ENCODE assay signal across 36 mouse cellular contexts in genomic region chr5:113352636-113353035, GRCm38 (mm10). TPM values are rescaled to one million over a fixed set of nuclear protein-coding genes. Genes with fewer than 3 reads are reported as not detected.
A peak's percentile ranks its signal among the peaks of the same experiment; 100 is the strongest.
DNase-seq lines count a peak whose midpoint lies in the region; ATAC-seq and TF ChIP-seq lines count a peak whose summit lies in the region.
"Had no signal": no experiment of that assay in that cellular context is flagged by ENCODE, and none has a peak within 500 bp of the region (broad histone marks: within the 10 kb centered on the region; RNA-seq: fewer than 3 reads in every experiment).

No protein-coding gene starts in this region.

- H3K4me3 ChIP-seq in forebrain, embryonic 10.5 days = no peak overlapping the region
- H3K4me3 ChIP-seq in forebrain, embryonic 14.5 days (ENCODE audit: low read depth, low read length) = no peak overlapping the region
- no peak overlapping the region for H3K4me3 ChIP-seq in layer of hippocampus, adult 2 months
- H3K4me3 ChIP-seq in testis, adult 2 months (ENCODE audit: control insufficient read depth, low read depth, low read length) = peak overlapping the region; percentile 84
- H3K4me3 ChIP-seq in stomach, postnatal 0 days (ENCODE audit: low read depth, low read length) = no peak overlapping the region
- no peak overlapping the region for H3K4me3 ChIP-seq in thymus, adult 2 months (ENCODE audit: control insufficient read depth, insufficient read depth, low read length)
- H3K4me3 ChIP-seq: heart, embryonic 13.5 days; kidney, embryonic 15.5 days; limb, embryonic 12.5 days; liver, embryonic 12.5 days; megakaryocyte, embryonic 14.5 days; midbrain, embryonic 12.5 days; neural tube, embryonic 13.5 days had no signal

- no peaks in the 10 kb centered on the region for H3K36me3 ChIP-seq in forebrain, embryonic 10.5 days (replicated peaks)
- no peaks in the 10 kb centered on the region for H3K36me3 ChIP-seq in forebrain, embryonic 14.5 days (ENCODE audit: control insufficient read depth, insufficient read depth, low read length)
- no peaks in the 10 kb centered on the region for H3K36me3 ChIP-seq in testis, adult 2 months (ENCODE audit: control insufficient read depth, insufficient read depth, low read length)
- H3K36me3 ChIP-seq in stomach, postnatal 0 days (ENCODE audit: control insufficient read depth, insufficient read depth, low read length) = no peaks in the 10 kb centered on the region
- H3K36me3 ChIP-seq in thymus, adult 2 months (ENCODE audit: control insufficient read depth, insufficient read depth, low read length) = no peaks in the 10 kb centered on the region
- H3K36me3 ChIP-seq: heart, embryonic 13.5 days; kidney, embryonic 15.5 days; limb, embryonic 12.5 days; liver, embryonic 12.5 days; midbrain, embryonic 12.5 days; neural tube, embryonic 13.5 days had no signal

- H3K9me3 ChIP-seq in forebrain, embryonic 10.5 days = no peaks in the 10 kb centered on the region
- no peaks in the 10 kb centered on the region for H3K9me3 ChIP-seq in forebrain, embryonic 14.5 days (replicated peaks; ENCODE audit: control insufficient read depth, low read length)
- H3K9me3 ChIP-seq in stomach, postnatal 0 days (ENCODE audit: control insufficient read depth, low read length) = no peaks in the 10 kb centered on the region
- H3K9me3 ChIP-seq: heart, embryonic 13.5 days; kidney, embryonic 15.5 days; limb, embryonic 12.5 days; liver, embryonic 12.5 days; megakaryocyte, embryonic 14.5 days; midbrain, embryonic 12.5 days; neural tube, embryonic 13.5 days had no signal

- H3K27me3 ChIP-seq in forebrain, embryonic 10.5 days (ENCODE audit: poor library complexity, severe bottlenecking) = peaks cover 81% of the 10 kb centered on the region
- peaks cover 4% of the 10 kb centered on the region; the same call in 1 of the 2 replicates for H3K27me3 ChIP-seq in forebrain, embryonic 14.5 days (replicated peaks; ENCODE audit: control insufficient read depth, insufficient read depth, low read length)
- no peaks in the 10 kb centered on the region for H3K27me3 ChIP-seq in testis, adult 2 months (ENCODE audit: control insufficient read depth, insufficient read depth, low read length)
- H3K27me3 ChIP-seq in stomach, postnatal 0 days (ENCODE audit: control insufficient read depth, insufficient read depth, low read length) = no peaks in the 10 kb centered on the region
- no peaks in the 10 kb centered on the region; the same call in 1 of the 2 replicates for H3K27me3 ChIP-seq in thymus, adult 2 months (ENCODE audit: control insufficient read depth, insufficient read depth, low read length)

- H3K27ac ChIP-seq in forebrain, embryonic 10.5 days = 0 out of 2 replicates have a peak overlapping the region, but pooled peaks have one; percentile 32
- H3K27ac ChIP-seq in forebrain, embryonic 14.5 days (ENCODE audit: low read depth, low read length) = no peak overlapping the region
- H3K27ac ChIP-seq in layer of hippocampus, adult 2 months = peak overlapping the region; percentile 77
- peak overlapping the region; percentile 80 for H3K27ac ChIP-seq in testis, adult 2 months (ENCODE audit: control insufficient read depth, insufficient read depth, low read depth, low read length)
- no peak overlapping the region for H3K27ac ChIP-seq in stomach, postnatal 0 days (replicated peaks)
- no peak overlapping the region for H3K27ac ChIP-seq in thymus, adult 2 months (ENCODE audit: control insufficient read depth, insufficient read depth, low read length)
- H3K27ac ChIP-seq: heart, embryonic 13.5 days; kidney, embryonic 15.5 days; limb, embryonic 12.5 days; liver, embryonic 12.5 days; midbrain, embryonic 12.5 days; neural tube, embryonic 13.5 days had no signal

- H3K4me2 ChIP-seq in forebrain, embryonic 14.5 days (ENCODE audit: low read length) = no peak overlapping the region
- no peak overlapping the region for H3K4me2 ChIP-seq in stomach, postnatal 0 days (replicated peaks; ENCODE audit: low read depth)
- H3K4me2 ChIP-seq: heart, embryonic 13.5 days; kidney, embryonic 15.5 days; limb, embryonic 12.5 days; liver, embryonic 12.5 days; midbrain, embryonic 12.5 days; neural tube, embryonic 13.5 days had no signal

- no peak overlapping the region for H3K9ac ChIP-seq in forebrain, embryonic 14.5 days (ENCODE audit: low read length)
- H3K9ac ChIP-seq in stomach, postnatal 0 days (ENCODE audit: low read length) = no peak overlapping the region
- H3K9ac ChIP-seq: heart, embryonic 13.5 days; kidney, embryonic 15.5 days; limb, embryonic 12.5 days; liver, embryonic 12.5 days; liver, postnatal 0 days; midbrain, embryonic 12.5 days; neural tube, embryonic 13.5 days had no signal

- TF ChIP-seq POLR2A in testis, adult 2 months (IDR thresholded peaks at IDR 0.05; ENCODE audit: control insufficient read depth, low read depth, low read length) = no peak; the same call in 1 of the 2 replicates
- no peak for TF ChIP-seq POLR2A in thymus, adult 2 months (IDR thresholded peaks at IDR 0.05; ENCODE audit: control insufficient read depth, extremely low read depth, insufficient read depth, low read length, poor library complexity)

- H3K4me1 ChIP-seq in forebrain, embryonic 10.5 days = peaks cover 60% of the 10 kb centered on the region
- H3K4me1 ChIP-seq in forebrain, embryonic 14.5 days (ENCODE audit: control insufficient read depth, insufficient read depth, low read length) = peaks cover 27% of the 10 kb centered on the region
- peaks cover 26% of the 10 kb centered on the region for H3K4me1 ChIP-seq in testis, adult 2 months (ENCODE audit: control insufficient read depth, insufficient read depth, low read length)
- H3K4me1 ChIP-seq in stomach, postnatal 0 days (replicated peaks; ENCODE audit: control insufficient read depth, insufficient read depth) = no peaks in the 10 kb centered on the region
- H3K4me1 ChIP-seq in thymus, adult 2 months (replicated peaks; ENCODE audit: control insufficient read depth, insufficient read depth, low read length) = no peaks in the 10 kb centered on the region
- H3K4me1 ChIP-seq: heart, embryonic 13.5 days; liver, embryonic 12.5 days; megakaryocyte, embryonic 14.5 days had no signal

- no peak for DNase-seq in forebrain, embryonic 10.5 days (ENCODE audit: extremely low spot score, low spot score)
- no peak for DNase-seq in forebrain, embryonic 14.5 days (ENCODE audit: low spot score)
- DNase-seq in layer of hippocampus, adult 2 months (ENCODE audit: low spot score in 2 of 2) = no peak
- no peak for DNase-seq in layer of hippocampus, adult 18-20 months (ENCODE audit: low spot score in 2 of 2)
- no peak for DNase-seq in testis, postnatal 10 days (ENCODE audit: low spot score)
- peak; percentile 30 for DNase-seq in stomach, postnatal 0 days (ENCODE audit: low spot score)
- DNase-seq in thymus, adult 2 months = no peak
- DNase-seq: adrenal gland, adult 2 months; adrenal gland, postnatal 36 days; cerebellum, adult 2 months; cerebellum, postnatal 14 days; gastrocnemius, postnatal 10 days; heart, postnatal 10 days; kidney, adult 18-20 months; kidney, postnatal 36 days; layer of hippocampus, postnatal 36 days; liver, postnatal 0 days; lung, postnatal 4 days; right cerebral cortex, postnatal 4 days; thymus, adult 18-20 months; thymus, postnatal 36 days had no signal

- ATAC-seq in forebrain, embryonic 14.5 days = no peak
- 0 out of 2 replicates have a peak, but pooled peaks have one; percentile 34 for ATAC-seq in stomach, postnatal 0 days (ENCODE audit: low FRiP score, low TSS enrichment)
- ATAC-seq: activated CD4-positive, CD25-positive, alpha-beta regulatory T cell, adult 4 months; liver, embryonic 12.5 days; liver, postnatal 0 days had no signal

- no peak for TF ChIP-seq CTCF in layer of hippocampus, adult 2 months (conservative IDR thresholded peaks at IDR 0.05)
- TF ChIP-seq CTCF in testis, adult 2 months (IDR thresholded peaks at IDR 0.05; ENCODE audit: control insufficient read depth, insufficient read depth, insufficient replicate concordance, low read depth, low read length) = no peak
- TF ChIP-seq CTCF in stomach, postnatal 0 days (IDR thresholded peaks at IDR 0.05; ENCODE audit: low read depth) = no peak
- no peak for TF ChIP-seq CTCF in thymus, adult 2 months (IDR thresholded peaks at IDR 0.05; ENCODE audit: borderline replicate concordance, control insufficient read depth, extremely low read depth, insufficient read depth, low read length, poor library complexity)

- 82% methylated on average over 6 of the region's 6 CpGs for WGBS in forebrain, embryonic 10.5 days
- 59% methylated on average over 6 of the region's 6 CpGs for WGBS in forebrain, embryonic 14.5 days
- WGBS in stomach, postnatal 0 days = 47% methylated on average over 6 of the region's 6 CpGs
- WGBS in thymus, adult 2 months = 61% methylated on average over 6 of the region's 6 CpGs

- no peak for TF ChIP-seq EP300 in stomach, postnatal 0 days (optimal IDR thresholded peaks at IDR 0.05)

RNA-seq across cellular contexts. Expression of gene Aym1, which starts 4.5 kb away (rescaled TPM):
- not detected in 2 replicates for polyA plus RNA-seq in forebrain, embryonic 10.5 days (2016; fragmentation: Nextera tagmentation; extraction: Ambion mirVana)
- not detected in 2 replicates for polyA plus RNA-seq in forebrain, embryonic 14.5 days (2014; fragmentation: Nextera tagmentation; extraction: Ambion mirVana)
- total RNA-seq in layer of hippocampus, adult 2 months (2021) = not detected
- not detected for total RNA-seq in layer of hippocampus, adult 18-20 months (2021)
- 10.8 and 12.8 TPM in 2 replicates for polyA plus RNA-seq in testis, adult 2 months (2012; rRNA removed)
- polyA plus RNA-seq in stomach, postnatal 0 days (2015; fragmentation: Nextera tagmentation; extraction: Ambion mirVana) = not detected in 2 replicates
- not detected in 2 replicates for polyA plus RNA-seq in thymus, adult 2 months (2012; rRNA removed)
- total RNA-seq: adrenal gland, adult 2 months; adrenal gland, postnatal 36 days; gastrocnemius, postnatal 10 days; heart, adult 8-10 months; heart, postnatal 10 days; hematopoietic stem cell, adult 5-6 weeks; layer of hippocampus, postnatal 36 days; left cerebral cortex, postnatal 10 days had no signal
- polyA plus RNA-seq: activated CD4-positive, CD25-positive, alpha-beta regulatory T cell, adult 4 months; adrenal gland, adult 2 months; cerebellum, adult 2 months; forebrain, embryonic 16.5 days; gonadal fat pad, adult 2 months; heart, embryonic 13.5 days; kidney, embryonic 15.5 days; limb, embryonic 12.5 days; liver, embryonic 12.5 days; liver, postnatal 0 days; midbrain, embryonic 12.5 days; neural tube, embryonic 13.5 days; spleen, adult 2 months had no signal

RNA-seq across cellular contexts. Expression of gene Sgsm1, which starts 42.0 kb away (rescaled TPM):
- 15.5 and 18.2 TPM in 2 replicates for polyA plus RNA-seq in forebrain, embryonic 10.5 days (2016; fragmentation: Nextera tagmentation; extraction: Ambion mirVana)
- polyA plus RNA-seq in forebrain, embryonic 14.5 days (2014; fragmentation: Nextera tagmentation; extraction: Ambion mirVana) = 6.7 and 8.9 TPM in 2 replicates
- total RNA-seq in layer of hippocampus, adult 2 months (2021) = 10 to 100 TPM; 80.3 to 85.4 TPM
- 10 to 100 TPM; 75.8 to 90.7 TPM for total RNA-seq in layer of hippocampus, adult 18-20 months (2021)
- polyA plus RNA-seq in testis, adult 2 months (2012; rRNA removed) = 1.8 and 2.2 TPM in 2 replicates
- polyA plus RNA-seq in stomach, postnatal 0 days (2015; fragmentation: Nextera tagmentation; extraction: Ambion mirVana) = 3.2 and 4.2 TPM in 2 replicates
- polyA plus RNA-seq in thymus, adult 2 months (2012; rRNA removed) = 0.71 and 1.0 TPM in 2 replicates
- polyA plus RNA-seq: activated CD4-positive, CD25-positive, alpha-beta regulatory T cell, adult 4 months had no signal

Comparison
In these comparisons a context has a peak if more than half of its experiments do, and no peak if none do; other contexts are left out.
1. H3K27ac ChIP-seq: peak in forebrain, embryonic 10.5 days (single experiment), layer of hippocampus, adult 2 months (single experiment) and testis, adult 2 months (single experiment); none in forebrain, embryonic 14.5 days (single experiment), stomach, postnatal 0 days (single experiment) and thymus, adult 2 months (single experiment).
2. RNA of gene Aym1, which starts 4.5 kb away (polyA plus RNA-seq): 10.8 to 12.8 TPM in testis, adult 2 months; not detected in forebrain, embryonic 10.5 days, not detected in forebrain, embryonic 14.5 days, not detected in stomach, postnatal 0 days and not detected in thymus, adult 2 months; every median in the first group is over 10 times any median in the second.